Mouse (Mus musculus) spleen, postnatal 36 days (tissue): ENCODE measurements around the gene Pnma1.

Experiments used
- DNase-seq, 2 experiments: peaks; one replicate each; pipeline ENCODE4 v3.0.0; 2022; ENCODE audit warnings: low spot score in 2 of 2, mixed read lengths in 1 of 2

Pnma1 gene

DNA sequence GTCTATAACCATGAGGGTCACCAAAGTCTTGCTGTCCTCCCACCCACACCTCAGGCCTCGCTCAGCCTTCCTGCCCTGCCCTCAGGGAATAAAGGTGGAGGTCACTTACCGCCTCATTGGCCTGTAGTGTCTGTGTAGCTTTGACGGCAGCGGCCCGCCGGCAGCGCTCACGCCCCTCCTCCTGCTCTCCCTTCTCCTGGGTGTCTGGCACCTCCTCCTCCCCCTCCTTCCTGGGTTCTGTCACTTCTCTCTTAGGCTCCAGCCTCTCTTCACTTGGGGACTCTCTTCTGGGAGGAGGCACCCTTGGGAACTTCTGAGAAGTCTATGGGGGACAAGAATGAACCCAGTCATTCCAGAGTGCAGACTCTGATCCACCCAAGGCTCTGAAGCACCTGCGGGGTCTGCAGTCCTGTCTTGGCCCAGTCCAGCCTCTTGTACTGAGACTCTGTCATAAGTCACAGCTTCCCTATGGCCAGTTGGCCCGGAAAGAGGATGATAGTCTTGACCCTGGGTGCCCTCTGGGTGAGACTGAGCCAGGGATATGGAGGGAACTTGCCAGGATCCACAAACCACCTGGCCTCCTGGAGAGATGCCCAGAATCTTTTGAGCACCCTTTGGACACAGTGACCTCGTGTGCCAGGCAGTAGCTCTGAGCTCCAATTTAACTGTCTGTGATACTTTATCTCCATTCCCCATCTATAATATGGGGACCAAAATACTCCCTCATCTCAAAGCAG is 6.7 kb upstream of the Pnma1 start:
- no peak for DNase-seq

DNA sequence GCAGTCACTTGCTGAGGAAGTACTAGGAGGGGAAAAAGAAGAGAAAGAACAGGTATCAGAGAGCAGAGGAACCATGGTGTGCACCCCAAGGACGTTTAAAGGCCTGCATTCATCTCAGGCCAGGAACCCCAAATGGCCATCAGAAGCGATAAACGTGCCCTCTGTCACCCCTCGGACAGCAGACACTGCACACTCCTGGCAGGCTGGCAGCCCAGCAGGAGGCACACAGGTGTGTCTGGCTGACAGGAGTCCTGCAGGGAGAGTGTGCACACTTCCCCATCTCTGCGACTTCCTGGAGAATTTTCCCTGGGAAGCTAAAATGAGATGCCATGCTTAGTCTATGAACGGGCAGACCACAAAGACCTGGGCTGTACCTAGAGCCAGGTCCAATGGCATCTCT is 5.1 kb upstream of the Pnma1 start:
- no peak for DNase-seq

DNA sequence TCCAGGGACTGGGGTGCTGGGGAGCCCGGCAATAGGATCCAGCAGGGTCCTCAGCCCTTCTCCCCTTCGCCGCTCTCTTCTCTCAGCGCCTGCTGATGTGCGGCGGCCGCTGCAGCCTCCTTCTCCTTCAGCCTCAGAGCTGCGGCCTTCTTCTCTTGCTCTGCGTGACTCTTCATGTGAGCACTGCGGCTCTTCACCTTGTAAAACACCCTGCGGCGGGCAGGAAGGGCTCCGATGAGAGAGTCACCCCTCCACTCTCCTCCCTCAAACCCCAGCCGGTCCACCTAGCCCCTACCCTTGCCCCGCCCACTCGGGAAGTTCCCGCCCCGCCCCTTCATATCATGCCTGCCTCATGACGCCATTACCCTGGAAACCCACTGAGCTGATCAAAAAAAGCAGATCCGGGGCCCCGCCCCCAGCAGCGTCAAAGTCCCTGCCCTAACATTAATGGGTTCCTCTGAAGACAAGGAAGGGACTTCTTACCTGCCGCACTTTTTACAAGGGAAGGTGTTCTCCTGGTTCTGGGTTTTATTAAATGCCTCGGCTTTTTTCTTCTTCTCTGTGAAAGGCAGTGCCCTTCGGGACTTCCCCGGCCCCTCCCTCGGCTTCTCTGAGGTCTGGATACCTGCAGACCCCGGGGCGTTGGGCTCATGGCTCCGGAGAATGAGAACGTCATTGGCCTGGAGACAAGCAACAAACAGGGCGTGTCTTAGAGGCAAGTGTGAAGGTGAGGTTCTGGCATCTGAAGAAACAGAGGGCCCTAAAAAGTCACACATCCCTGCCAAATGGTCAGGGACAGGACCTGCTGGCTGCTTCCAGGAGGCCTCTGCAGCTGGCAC is 4.3 kb upstream of the Pnma1 start:
- peak in 1 of 2 experiments; percentile 47 for DNase-seq

DNA sequence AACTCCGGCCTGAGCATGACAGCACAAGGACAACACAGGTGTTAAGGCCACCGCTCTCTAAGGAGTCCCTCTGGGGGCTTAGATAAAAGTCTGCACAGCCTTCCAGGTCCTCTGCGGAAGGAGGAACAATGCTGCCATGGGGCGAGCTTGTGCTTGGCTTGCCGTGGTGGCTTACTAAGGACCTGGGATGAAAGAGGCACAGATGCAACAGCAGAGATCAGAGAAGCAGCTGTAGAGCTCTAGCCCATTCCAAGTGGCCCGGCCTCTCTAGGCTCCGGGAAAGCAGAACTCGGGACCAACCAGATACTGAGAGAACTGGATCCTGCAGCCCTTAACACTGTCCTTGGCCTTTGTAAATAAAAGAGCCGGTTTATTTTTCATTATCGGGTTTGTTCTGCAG is 3.6 kb upstream of the Pnma1 start:
- no peak for DNase-seq

DNA sequence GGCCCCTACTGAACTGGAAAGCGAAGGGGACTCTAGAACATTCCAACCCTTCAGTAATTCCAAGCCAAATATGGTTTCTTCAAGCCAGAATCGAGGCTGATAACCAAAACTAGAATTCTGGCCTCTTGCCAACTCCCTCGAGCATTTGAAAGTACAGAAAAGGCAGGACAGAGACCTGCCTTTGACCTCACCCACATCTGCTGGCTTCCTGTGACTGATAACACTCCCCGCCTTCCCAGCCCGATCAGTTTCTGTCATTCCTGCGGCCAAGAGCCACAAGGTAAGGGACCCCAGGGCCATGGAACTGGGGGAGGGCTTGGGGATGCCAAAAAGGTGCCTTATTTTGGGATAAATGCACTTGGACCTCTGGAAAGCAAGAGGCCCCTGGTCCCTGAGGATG is 2.7 kb upstream of the Pnma1 start:
- DNase-seq = peak; percentile 68 to 82

DNA sequence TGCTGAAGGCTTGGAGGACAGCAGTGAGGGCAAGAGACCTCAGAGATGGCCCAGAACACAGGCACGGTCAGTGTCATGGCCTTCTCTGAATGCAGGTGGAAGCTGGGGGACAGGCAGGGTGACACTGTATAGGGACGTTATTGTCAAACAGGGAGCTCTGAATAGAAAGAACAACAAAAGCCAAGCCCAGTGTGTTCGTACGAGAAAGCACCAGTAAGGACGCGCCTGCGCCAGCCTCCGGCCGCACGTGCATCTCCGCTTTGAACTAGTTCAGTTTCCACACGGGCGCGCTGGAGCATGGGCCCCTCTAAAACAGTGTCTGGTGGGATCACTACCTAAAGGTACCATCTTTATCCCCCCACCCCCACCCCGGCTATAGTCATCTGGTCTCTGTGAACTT is 1.7 kb upstream of the Pnma1 start:
- DNase-seq = no peak

DNA sequence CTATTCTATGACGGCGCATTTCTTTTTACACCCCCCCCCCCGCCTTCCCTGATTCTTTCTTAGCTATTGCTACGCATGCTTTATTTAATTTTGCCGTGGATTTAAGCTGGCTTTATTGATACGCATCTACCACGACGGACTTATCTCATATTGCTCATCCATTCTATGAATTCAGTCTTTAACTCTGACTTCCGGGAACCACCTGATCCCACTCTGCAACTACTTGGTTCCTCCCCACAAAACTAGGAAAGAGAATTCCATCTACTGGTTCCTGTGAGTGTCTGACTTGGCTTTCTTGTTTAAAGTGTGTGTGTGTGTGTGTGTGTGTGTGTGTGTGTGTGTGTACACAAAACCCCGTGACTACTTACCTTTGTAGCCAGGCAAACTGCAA is 328 bp upstream of the Pnma1 start:
- no peak for DNase-seq

DNA sequence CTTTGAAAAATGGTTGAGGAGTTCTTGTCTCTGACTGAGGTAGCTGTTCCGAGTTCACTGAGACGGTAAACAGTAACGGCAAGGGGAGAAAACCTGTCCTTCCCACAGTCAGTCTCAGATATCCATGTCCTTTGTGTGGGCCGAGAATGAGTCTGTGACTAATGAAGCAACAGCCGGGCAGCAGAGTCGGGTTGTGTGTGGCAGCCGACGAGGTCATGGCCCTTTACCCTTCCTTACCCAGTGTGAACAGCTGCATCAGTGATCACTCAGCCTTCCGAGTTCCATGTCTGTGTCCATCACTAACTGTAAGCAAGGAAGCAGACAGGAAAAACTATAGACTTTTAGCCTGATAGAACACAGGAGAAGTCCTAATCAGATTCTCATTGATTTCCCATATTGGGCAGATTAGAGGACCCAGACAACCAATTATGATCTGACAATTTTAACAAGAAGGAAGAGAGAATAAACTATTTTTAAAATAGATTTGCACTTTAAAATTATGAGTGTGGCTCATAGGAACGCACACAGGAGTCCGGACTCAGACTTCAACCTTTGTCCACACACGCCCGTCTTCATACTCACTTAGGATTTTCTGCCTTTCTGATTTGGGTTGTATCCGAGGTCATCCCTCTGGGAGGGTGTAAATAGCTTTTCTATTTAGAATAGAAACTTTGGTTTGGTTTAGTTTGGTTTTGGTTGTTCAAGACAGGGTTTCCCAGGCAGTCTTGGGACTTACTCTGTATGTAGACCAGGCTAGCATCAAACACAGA is 5.8 kb downstream of the Pnma1 start:
- DNase-seq = no peak

DNA sequence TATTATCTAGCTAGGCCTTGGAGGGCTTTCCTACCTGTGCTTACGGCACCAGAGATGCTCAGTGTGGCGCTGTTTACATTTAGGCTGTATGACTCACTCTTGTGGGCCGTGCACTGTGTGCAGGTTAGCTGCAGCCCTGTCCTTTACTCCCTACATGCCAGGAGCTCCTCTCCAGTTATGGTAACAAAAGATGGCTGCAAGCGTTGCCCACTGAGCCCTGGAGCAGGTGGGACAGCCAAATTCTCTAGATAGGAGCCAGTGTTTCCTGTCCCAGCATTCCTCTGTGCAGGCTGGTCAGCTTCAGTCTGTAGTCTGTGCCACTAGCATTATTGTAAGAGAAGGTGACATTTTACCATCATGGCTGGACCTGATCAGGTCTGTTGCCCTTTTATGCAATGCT is 7.0 kb downstream of the Pnma1 start:
- no peak for DNase-seq

DNA sequence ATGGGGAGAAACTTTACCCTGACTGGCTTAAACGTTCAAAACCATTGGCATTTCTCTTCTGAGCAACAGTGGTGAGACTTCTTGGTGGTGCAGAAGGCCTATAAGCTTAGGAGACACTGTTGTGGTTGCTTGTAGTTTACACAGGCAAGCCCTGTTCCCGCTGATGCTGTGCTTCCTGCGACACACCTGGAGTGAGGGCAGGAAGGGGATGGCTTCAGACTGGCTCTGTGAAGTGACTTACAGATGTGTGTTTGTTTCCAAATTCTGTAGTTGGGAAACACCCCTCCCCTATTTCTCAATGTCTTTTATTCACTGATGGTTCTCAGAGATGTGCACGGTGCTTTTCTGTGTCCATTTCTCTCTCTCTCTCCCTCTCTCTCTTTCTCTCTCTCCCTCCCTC is 8.2 kb downstream of the Pnma1 start:
- no peak for DNase-seq

DNA sequence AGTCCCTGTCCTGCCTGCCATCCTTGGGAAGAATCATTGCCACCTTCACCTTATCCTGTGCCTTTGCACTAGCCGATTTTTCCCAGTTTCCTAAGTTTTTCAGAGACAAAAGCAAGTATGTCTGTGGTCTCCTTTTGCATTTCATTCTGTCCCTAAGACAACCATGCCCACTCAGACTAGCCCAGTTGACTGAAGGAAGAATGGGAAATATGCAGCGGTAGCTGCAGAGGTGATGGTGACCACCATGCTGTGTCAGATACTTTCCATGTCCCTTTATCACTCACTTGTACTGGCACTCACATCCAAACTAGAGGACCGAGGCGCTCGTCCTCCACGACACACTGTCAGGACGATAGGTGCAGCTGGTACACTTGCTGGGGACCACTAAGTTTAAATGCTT is 11.2 kb downstream of the Pnma1 start:
- DNase-seq = no peak

DNA sequence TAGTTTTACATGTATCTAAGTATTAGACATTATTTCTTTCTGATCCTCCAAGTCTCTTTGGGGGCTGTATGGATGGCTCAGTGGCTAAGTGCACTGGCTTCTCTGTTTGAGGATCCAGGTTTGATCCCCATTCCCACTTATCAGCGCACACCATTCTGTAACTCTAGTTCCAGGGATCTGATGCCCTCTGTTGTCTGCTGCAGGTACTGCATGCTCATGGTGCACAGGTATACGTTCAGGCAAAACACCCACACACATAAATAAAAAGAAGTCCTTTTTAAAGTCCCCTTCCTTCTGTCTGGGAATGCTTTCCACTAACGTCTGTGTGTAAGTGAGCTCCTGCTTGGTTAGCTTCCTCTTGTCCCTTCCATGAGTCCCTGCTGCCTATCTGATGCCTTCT is 16.0 kb downstream of the Pnma1 start:
- DNase-seq = no peak

DNA sequence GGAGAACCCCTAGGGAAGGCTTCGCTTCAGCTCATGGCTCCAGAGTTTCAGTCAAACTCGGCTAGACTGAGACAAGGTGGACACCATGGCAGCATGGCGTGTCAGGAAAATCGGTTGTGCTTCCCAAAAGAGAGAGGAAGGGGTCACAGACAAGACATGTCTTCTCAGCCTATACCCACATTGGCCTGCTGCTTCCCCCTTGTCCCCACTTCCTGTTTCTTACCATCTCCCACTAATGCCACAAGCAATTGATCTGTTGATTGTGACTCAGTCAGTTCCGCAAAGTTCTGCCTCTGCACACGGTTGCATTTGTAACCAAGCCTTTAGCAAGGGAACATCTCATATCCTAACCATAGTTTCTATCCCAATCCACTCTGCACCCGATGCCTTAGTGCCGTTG is 18.4 kb downstream of the Pnma1 start:
- no peak for DNase-seq

DNA sequence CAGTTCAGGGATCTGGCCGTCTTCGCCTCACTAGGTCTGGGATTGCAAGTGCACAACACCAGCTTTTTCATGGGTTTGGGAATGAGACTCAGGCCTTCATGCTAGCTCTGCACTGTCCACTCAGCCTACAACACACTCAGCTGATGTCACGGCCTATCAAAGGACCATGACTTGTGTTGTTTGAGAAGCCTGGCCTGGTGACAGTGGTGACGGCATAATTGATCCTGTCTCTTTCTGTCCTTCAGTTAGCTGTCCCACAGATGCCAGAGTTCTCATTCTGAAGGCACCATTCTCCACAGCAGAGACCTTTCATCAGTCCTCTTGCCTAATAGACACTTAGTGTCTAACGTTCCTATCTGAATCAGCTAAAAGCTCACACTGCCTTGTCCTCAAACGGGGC is 19.7 kb downstream of the Pnma1 start:
- no peak for DNase-seq

DNA sequence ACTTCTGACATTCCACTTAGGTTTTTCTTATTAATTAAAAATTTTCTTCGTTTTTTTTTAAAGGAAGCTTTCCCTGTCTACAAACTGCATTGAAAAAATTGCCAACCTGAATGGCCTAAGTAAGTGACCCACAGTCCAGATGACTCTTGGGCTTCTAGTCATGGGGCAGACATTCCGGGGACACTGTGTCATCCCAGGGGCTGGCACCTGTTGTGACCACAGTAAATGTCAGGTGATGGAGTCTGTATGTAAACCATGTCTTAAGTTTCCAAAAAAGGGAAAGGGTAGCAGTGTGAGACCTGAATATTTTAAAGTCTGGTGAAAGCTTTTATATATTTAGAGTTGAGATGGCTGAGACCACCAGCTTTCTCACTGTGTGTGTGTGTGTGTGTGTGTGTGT is 21.4 kb downstream of the Pnma1 start:
- DNase-seq = no peak

DNA sequence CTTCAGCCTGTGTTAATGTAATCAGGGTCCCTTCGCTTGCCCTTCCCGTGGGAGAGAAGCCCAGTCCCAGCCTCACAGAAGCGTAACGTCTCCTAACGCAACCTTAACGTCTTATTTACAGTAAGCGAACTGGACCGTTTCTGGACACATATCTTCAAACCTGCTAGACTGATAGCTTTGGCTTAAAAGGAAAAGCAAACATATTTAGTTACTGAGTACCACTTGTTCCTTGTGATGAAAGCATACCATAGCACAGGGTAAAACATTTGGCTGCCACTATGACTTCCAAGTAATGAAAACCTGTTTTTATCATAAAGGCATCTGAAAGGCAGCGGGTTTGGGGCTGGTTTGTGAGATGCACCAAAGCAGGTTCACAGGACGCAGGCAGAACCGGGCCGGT is 22.4 kb downstream of the Pnma1 start:
- no peak for DNase-seq

DNA sequence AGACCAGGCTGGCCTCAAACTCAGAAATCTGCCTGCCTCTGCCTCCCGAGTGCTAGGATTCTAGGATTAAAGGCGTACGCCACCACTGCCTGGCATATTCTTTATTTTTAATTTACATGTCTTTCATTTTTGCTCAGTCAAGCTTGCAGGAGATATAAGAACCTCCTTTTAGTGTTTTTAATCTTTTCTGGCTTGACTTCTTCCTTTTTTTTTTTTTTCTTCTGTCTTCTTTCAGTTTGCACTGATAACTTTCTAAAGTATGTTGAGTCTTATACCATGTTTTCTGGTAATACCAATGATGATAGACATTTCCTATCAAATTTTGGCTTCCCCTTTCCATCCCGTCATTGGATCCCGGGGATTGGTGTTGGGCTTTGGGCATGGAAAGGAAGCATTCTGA is 28.7 kb downstream of the Pnma1 start:
- no peak for DNase-seq

DNA sequence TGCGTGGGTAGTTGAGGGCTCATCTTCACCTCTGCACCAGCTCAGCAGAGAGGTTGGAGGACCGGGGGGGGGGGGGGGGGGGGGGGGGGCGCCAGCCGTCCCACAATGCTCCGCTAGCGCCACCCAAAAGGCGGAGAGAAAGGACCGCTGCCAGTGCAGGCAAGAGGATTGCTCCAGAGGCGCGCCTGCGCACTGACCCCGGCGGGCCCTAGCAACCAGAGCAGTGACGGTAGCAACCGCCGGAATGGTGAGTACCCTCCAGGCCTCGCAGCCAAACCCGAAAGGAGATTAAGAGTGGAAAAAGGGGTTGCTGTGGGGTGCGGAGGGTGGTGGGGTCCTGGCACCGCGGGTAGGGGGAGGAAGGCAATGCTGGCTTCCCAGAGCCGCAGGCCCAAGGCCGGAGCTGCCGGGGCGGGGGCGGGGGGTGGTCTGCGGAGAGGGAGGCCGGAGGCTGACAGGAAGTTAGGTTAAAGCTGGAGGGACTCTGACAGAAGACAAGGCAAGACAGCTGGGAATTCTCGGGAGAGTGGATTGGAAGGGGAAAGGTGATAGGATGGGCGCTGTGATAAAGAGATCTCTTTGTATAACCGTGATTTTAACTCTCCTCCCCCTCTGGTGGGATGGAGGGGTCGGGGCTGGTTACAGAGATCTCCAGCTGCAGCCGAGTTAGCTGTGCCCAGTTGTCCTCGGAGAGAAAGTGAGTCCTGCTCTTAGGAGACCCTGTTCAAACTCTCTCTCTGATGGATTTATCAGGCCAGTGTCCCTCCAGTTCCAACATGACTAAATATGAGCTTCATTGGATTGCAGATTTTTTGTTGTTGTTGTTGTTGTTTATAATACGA is 33.9 kb downstream of the Pnma1 start, which contains the start of gene Dnal1:
Gene Dnal1 (plus strand): TSS at position 214 of the 842 bp plus-strand sequence.
- DNase-seq = peak; percentile 74 to 81

DNA sequence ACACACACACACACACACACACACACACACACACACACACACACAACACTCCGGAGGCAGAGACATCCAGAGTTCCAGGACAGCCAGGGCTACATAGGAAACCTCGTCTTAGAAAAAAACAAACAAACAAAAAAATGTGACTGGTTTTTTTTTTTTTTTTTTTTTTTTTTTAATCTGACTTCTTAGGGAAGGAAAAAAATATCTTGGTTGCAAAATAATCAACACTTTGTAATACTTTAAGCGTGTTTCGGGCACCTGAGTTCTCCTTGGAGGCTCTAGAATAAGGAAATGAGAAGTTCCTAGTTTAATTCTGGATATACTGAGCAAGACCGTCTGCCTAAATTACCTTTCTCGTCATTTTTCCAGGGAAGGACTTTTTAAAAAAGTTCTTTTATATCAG is 34.6 kb downstream of the Pnma1 start:
- DNase-seq = no peak

DNA sequence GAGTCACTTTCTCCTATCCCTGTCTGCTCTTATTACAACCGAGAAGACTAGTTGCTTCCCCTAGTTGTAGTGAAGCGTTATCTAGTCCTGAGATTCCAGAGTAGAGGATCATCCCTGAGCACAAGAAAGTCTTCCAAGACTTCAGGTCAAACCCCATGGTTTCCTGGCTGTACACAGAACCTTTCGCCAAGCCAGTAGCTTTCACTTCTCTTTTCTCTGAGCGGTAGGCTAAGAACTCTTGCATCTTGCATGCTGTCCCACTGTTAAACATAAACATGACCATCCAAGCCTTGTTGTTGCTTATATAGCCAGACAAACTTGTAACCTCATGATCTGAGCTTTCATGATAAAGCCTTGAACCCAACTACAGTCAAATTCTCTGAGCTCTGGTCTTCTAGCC is 37.5 kb downstream of the Pnma1 start:
- no peak for DNase-seq

DNA sequence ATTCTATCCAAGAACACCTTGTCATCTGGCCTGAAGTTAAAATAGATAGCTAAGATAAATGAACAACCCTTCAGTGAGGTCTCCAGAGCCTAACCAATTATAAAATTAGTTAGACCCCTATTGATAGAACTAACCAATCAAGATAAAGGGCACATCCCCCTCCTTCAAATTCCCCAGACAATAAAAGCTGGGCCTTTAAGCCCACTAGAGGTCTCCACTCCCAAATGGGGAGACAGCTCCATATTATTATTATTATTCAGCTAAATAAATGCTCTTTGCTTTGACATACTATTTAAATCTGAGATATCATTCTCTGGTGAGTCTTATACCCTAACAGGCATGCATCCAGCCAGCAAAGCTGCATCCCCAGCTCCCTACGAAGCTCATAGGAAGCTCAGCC is 38.4 kb downstream of the Pnma1 start:
- no peak for DNase-seq

DNA sequence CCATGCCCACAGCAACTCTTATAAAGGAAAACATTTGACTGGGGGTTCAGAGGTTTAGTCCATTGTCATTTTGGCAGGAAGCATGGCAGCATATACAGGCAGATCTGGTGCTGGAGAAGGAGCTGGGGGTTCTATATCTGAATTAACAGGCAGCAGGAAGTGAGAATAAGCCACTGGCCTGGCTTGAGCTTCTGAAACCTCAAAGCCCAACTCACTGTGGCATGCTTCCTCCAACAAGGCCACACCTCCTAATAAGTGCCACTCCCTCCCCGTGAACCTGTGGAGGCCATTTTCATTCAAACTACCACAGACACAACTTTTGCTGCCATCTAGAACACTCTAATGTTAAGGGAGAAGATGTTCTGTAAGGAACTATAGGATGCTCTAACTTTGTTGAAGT is 40.6 kb downstream of the Pnma1 start:
- DNase-seq = peak; percentile 3 to 14
